Mouse (Mus musculus): ENCODE data around the gene Suv39h1. TPM values are rescaled to one million over a fixed set of nuclear protein-coding genes. Genes with fewer than 3 reads are reported as not detected.
"Not testable (repeated sequence)": the region's sequence is repeated elsewhere in the genome, so short reads cannot be mapped to it uniquely, and the experiment has no call there.

Suv39h1 gene
- polyA plus RNA-seq, 1 experiment from 2014 or later: 68.5 TPM

- ATAC-seq (ENCODE audit: insufficient number of reproducible peaks, insufficient read depth, low FRiP score, low TSS enrichment, low read depth); H3K27me3 ChIP-seq: not testable (repeated sequence)
- 79% methylated on average over 5 of the region's 5 CpGs for WGBS
Measured at GRCm38 (mm10) chrX:8090954-8091347, 16.4 kb upstream of the Suv39h1 start.

GRCm38 (mm10) chrX:8090346-8090953, 15.9 kb upstream of the Suv39h1 start, which contains the start of gene Was:
Was (minus strand) TSS chrX:8090498.
- no peak for ATAC-seq (ENCODE audit: insufficient number of reproducible peaks, insufficient read depth, low FRiP score, low TSS enrichment, low read depth)
- H3K36me3 ChIP-seq: no peaks in the 10 kb centered on the region
- WGBS: 83% methylated on average over 14 of the region's 14 CpGs
- H3K4me3 ChIP-seq: no peak within 1 kb of the TSS
- no peak within 1 kb of the TSS for H3K4me2 ChIP-seq
- H3K27me3 ChIP-seq: no peaks in the 10 kb centered on the region
- H3K27ac ChIP-seq: no peak within 1 kb of the TSS
- no peaks in the 10 kb centered on the region for H3K9me3 ChIP-seq
- no peak within 1 kb of the TSS for H3K9ac ChIP-seq
- H3K4me1 ChIP-seq: no peaks in the 10 kb centered on the region

More at GRCm38 (mm10) chrX:8090954-8091347, 16.4 kb upstream of the Suv39h1 start:
- not testable (repeated sequence) for H3K4me1 ChIP-seq, H3K36me3 ChIP-seq, H3K4me3 ChIP-seq, H3K4me2 ChIP-seq, H3K9ac ChIP-seq, H3K27ac ChIP-seq, H3K9me3 ChIP-seq

GRCm38 (mm10) chrX:8089746-8090145, 15.2 kb upstream of the Suv39h1 start:
- Histone ChIP-seq H3K4me1 (no peaks in the 10 kb centered on the region), H3K27ac (no peak overlapping the region), H3K36me3 (no peaks in the 10 kb centered on the region), H3K4me2 (no peak overlapping the region), H3K4me3 (no peak overlapping the region), H3K27me3 (no peaks in the 10 kb centered on the region), H3K9me3 (no peaks in the 10 kb centered on the region), H3K9ac (no peak overlapping the region)
- no peak for ATAC-seq (ENCODE audit: insufficient number of reproducible peaks, insufficient read depth, low FRiP score, low TSS enrichment, low read depth)
- WGBS: 87% methylated on average over 3 of the region's 3 CpGs

GRCm38 (mm10) chrX:8085611-8086010, 11.1 kb upstream of the Suv39h1 start:
- ATAC-seq (ENCODE audit: insufficient number of reproducible peaks, insufficient read depth, low FRiP score, low TSS enrichment, low read depth): no peak
- H3K4me2 ChIP-seq: no peak overlapping the region
- 79% methylated on average over 8 of the region's 8 CpGs for WGBS
- H3K36me3 ChIP-seq: no peaks in the 10 kb centered on the region
- H3K9ac ChIP-seq: no peak overlapping the region
- H3K4me3 ChIP-seq: no peak overlapping the region
- H3K4me1 ChIP-seq: no peaks in the 10 kb centered on the region
- H3K27ac ChIP-seq: no peak overlapping the region
- no peaks in the 10 kb centered on the region for H3K9me3 ChIP-seq
- H3K27me3 ChIP-seq: no peaks in the 10 kb centered on the region

- H3K36me3 ChIP-seq: no peaks in the 10 kb centered on the region
- H3K27ac ChIP-seq: no peak overlapping the region
- no peaks in the 10 kb centered on the region for H3K4me1 ChIP-seq
- no peak overlapping the region for H3K4me2 ChIP-seq
- no peaks in the 10 kb centered on the region for H3K9me3 ChIP-seq
- no peak overlapping the region for H3K9ac ChIP-seq
- H3K4me3 ChIP-seq: no peak overlapping the region
- ATAC-seq (ENCODE audit: insufficient number of reproducible peaks, insufficient read depth, low FRiP score, low TSS enrichment, low read depth): no peak
- H3K27me3 ChIP-seq: no peaks in the 10 kb centered on the region
- 91% methylated on average over 6 of the region's 6 CpGs for WGBS
Measured at GRCm38 (mm10) chrX:8084771-8085259, 10.3 kb upstream of the Suv39h1 start.

GRCm38 (mm10) chrX:8075104-8075503, 544 bp upstream of the Suv39h1 start:
- ATAC-seq (ENCODE audit: insufficient number of reproducible peaks, insufficient read depth, low FRiP score, low TSS enrichment, low read depth): no peak
- Histone ChIP-seq H3K4me2 (peak overlapping the region; percentile 55), H3K27ac (peak overlapping the region; percentile 55; the same call in 1 of the 2 replicates), H3K4me3 (peak overlapping the region; percentile 55), H3K27me3 (no peaks in the 10 kb centered on the region), H3K4me1 (peaks cover 4% of the 10 kb centered on the region; the same call in 1 of the 2 replicates), H3K9me3 (no peaks in the 10 kb centered on the region), H3K9ac (peak overlapping the region; percentile 58; the same call in 1 of the 2 replicates), H3K36me3 (peaks cover 10% of the 10 kb centered on the region; the same call in 1 of the 2 replicates)
- WGBS: 25% methylated on average over 3 of the region's 3 CpGs

GRCm38 (mm10) chrX:8073881-8074429, 605 bp downstream of the Suv39h1 start:
- H3K9ac ChIP-seq: peak overlapping the region; percentile 77
- peak overlapping the region; percentile 55 for H3K4me3 ChIP-seq
- no peaks in the 10 kb centered on the region for H3K9me3 ChIP-seq
- no peaks in the 10 kb centered on the region for H3K27me3 ChIP-seq
- H3K27ac ChIP-seq: peak overlapping the region; percentile 91
- peak overlapping the region; percentile 57 for H3K4me2 ChIP-seq
- H3K4me1 ChIP-seq: peaks cover 4% of the 10 kb centered on the region; the same call in 1 of the 2 replicates
- ATAC-seq (ENCODE audit: insufficient number of reproducible peaks, insufficient read depth, low FRiP score, low TSS enrichment, low read depth): peak; percentile 7; the same call in 1 of the 2 replicates
- 27% methylated on average over 50 of the region's 64 CpGs for whole genome bisulfite sequencing
- peaks cover 14% of the 10 kb centered on the region for H3K36me3 ChIP-seq

GRCm38 (mm10) chrX:8069166-8069565, 5.4 kb downstream of the Suv39h1 start:
- no peaks in the 10 kb centered on the region for H3K27me3 ChIP-seq
- no peak for ATAC-seq (ENCODE audit: insufficient number of reproducible peaks, insufficient read depth, low FRiP score, low TSS enrichment, low read depth)
- H3K4me3 ChIP-seq: no peak overlapping the region
- no peak overlapping the region for H3K9ac ChIP-seq
- WGBS: 100% methylated on average over 1 of the region's 1 CpGs
- H3K27ac ChIP-seq: no peak overlapping the region
- peaks cover 4% of the 10 kb centered on the region; the same call in 1 of the 2 replicates for H3K4me1 ChIP-seq
- H3K4me2 ChIP-seq: no peak overlapping the region
- H3K9me3 ChIP-seq: no peaks in the 10 kb centered on the region
- peaks cover 47% of the 10 kb centered on the region for H3K36me3 ChIP-seq

- WGBS: 80% methylated on average over 8 of the region's 8 CpGs
- H3K9me3 ChIP-seq; H3K27ac ChIP-seq; H3K4me2 ChIP-seq; H3K4me3 ChIP-seq; ATAC-seq (ENCODE audit: insufficient number of reproducible peaks, insufficient read depth, low FRiP score, low TSS enrichment, low read depth); H3K27me3 ChIP-seq; H3K4me1 ChIP-seq; H3K36me3 ChIP-seq; H3K9ac ChIP-seq: not testable (repeated sequence)
Measured at GRCm38 (mm10) chrX:8051044-8051781, 23.3 kb downstream of the Suv39h1 start.

- H3K36me3 ChIP-seq: no peaks in the 10 kb centered on the region
- no peak overlapping the region for H3K27ac ChIP-seq
- ATAC-seq (ENCODE audit: insufficient number of reproducible peaks, insufficient read depth, low FRiP score, low TSS enrichment, low read depth): no peak
- H3K4me2 ChIP-seq: no peak overlapping the region
- no peaks in the 10 kb centered on the region for H3K27me3 ChIP-seq
- no peak overlapping the region for H3K4me3 ChIP-seq
- WGBS: 71% methylated on average over 1 of the region's 1 CpGs
- H3K9ac ChIP-seq: no peak overlapping the region
- no peaks in the 10 kb centered on the region for H3K4me1 ChIP-seq
- no peaks in the 10 kb centered on the region for H3K9me3 ChIP-seq
Measured at GRCm38 (mm10) chrX:8033009-8033408, 41.6 kb downstream of the Suv39h1 start.

- 77% methylated on average over 4 of the region's 4 CpGs for WGBS
- H3K36me3 ChIP-seq: no peaks in the 10 kb centered on the region
- no peak for ATAC-seq (ENCODE audit: insufficient number of reproducible peaks, insufficient read depth, low FRiP score, low TSS enrichment, low read depth)
- H3K4me1 ChIP-seq: no peaks in the 10 kb centered on the region
- no peak overlapping the region for H3K9ac ChIP-seq
- H3K27ac ChIP-seq: no peak overlapping the region
- no peak overlapping the region for H3K4me2 ChIP-seq
- H3K9me3 ChIP-seq: no peaks in the 10 kb centered on the region
- no peaks in the 10 kb centered on the region for H3K27me3 ChIP-seq
- H3K4me3 ChIP-seq: no peak overlapping the region
Measured at GRCm38 (mm10) chrX:8026811-8027210, 47.7 kb downstream of the Suv39h1 start.

Data from embryonic facial prominence, embryonic 13.5 days (tissue).